Mouse (Mus musculus): ENCODE measurements around the gene Gm14226. TPM values are rescaled to one million over a fixed set of nuclear protein-coding genes. Genes with fewer than 3 reads are reported as not detected.
"Not testable (repeated sequence)": the region's sequence is repeated elsewhere in the genome, so short reads cannot be mapped to it uniquely, and the experiment has no call there.

Gm14226 gene
- total and polyA plus RNA-seq, 2 experiments from 2014 or later, result 0.07 TPM; not detected in 1

DNA sequence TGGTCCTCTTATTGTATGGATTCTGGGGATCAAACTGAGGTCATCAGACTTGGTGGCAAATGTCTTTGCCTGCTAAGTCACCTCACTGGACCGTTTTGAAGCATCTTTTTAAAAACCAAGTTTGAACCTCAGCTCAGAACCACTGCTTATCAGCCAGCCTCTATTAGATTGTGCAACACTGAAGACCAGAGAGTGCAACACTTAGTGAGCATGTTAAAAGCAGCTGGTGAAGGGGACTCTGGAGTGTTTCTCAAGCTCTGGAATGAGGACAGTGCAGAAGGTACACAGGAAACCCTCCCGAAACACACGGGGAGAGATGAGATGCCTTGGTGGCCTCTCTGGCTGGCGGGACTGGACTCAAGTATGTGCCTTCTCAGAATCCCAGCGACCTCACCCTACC is 26.0 kb upstream of the Gm14226 start:
- Histone ChIP-seq H3K4me1 (ENCODE audit: insufficient read depth, low read length) (no peaks in the 10 kb centered on the region), H3K36me3 (ENCODE audit: insufficient read depth, low read length) (no peaks in the 10 kb centered on the region), H3K4me3 (ENCODE audit: low read depth, low read length) (no peak overlapping the region), H3K9me3 (ENCODE audit: low read length) (no peaks in the 10 kb centered on the region), H3K9ac (replicated peaks; ENCODE audit: low read length, poor library complexity, severe bottlenecking) (no peak overlapping the region), H3K27ac (ENCODE audit: low read depth, low read length) (no peak overlapping the region), H3K4me2 (ENCODE audit: low read depth, low read length, poor library complexity, severe bottlenecking) (no peak overlapping the region), H3K27me3 (ENCODE audit: insufficient read depth, low read length) (no peaks in the 10 kb centered on the region)
- TF ChIP-seq CTCF (IDR thresholded peaks at IDR 0.05), result no peak
- ATAC-seq (ENCODE audit: low FRiP score) (no peak), DNase-seq (ENCODE audit: low spot score) (no peak)
- 83% methylated on average over 5 of the region's 5 CpGs for WGBS

DNA sequence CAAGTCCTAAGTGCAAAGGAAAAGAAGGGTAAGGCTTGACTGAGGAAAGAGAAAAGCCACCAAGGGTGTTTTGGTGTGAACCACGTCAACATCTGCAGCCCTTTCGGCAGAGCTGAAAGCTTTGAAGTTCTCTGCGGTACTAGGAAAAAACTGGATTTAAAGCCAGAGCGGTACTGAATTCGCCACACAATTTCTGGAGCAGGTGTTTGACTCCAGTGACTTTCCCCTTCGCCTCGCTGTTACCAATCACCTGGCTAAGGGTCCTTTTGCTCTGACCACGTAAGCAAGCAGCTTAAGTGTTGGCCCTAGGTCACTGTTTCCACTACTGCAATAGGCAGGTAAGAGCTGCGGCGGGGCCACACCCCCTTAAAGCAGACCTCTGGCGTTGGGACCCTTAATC is 12.6 kb upstream of the Gm14226 start:
- TF ChIP-seq CTCF (IDR thresholded peaks at IDR 0.05), result no peak
- H3K9me3 ChIP-seq (ENCODE audit: low read length), result 0 out of 2 replicates have a peak, but pooled peaks cover 5% of the 10 kb centered on the region
- no peak overlapping the region for H3K4me2 ChIP-seq (ENCODE audit: low read depth, low read length, poor library complexity, severe bottlenecking)
- H3K27me3 ChIP-seq (ENCODE audit: insufficient read depth, low read length), result no peaks in the 10 kb centered on the region
- 91% methylated on average over 11 of the region's 11 CpGs for WGBS
- no peaks in the 10 kb centered on the region for H3K36me3 ChIP-seq (ENCODE audit: insufficient read depth, low read length)
- no peak overlapping the region for H3K4me3 ChIP-seq (ENCODE audit: low read depth, low read length)
- no peak for ATAC-seq (ENCODE audit: low FRiP score)
- no peak for DNase-seq (ENCODE audit: low spot score)
- no peak overlapping the region for H3K9ac ChIP-seq (replicated peaks; ENCODE audit: low read length, poor library complexity, severe bottlenecking)
- no peak overlapping the region for H3K27ac ChIP-seq (ENCODE audit: low read depth, low read length)
- no peaks in the 10 kb centered on the region for H3K4me1 ChIP-seq (ENCODE audit: insufficient read depth, low read length)

DNA sequence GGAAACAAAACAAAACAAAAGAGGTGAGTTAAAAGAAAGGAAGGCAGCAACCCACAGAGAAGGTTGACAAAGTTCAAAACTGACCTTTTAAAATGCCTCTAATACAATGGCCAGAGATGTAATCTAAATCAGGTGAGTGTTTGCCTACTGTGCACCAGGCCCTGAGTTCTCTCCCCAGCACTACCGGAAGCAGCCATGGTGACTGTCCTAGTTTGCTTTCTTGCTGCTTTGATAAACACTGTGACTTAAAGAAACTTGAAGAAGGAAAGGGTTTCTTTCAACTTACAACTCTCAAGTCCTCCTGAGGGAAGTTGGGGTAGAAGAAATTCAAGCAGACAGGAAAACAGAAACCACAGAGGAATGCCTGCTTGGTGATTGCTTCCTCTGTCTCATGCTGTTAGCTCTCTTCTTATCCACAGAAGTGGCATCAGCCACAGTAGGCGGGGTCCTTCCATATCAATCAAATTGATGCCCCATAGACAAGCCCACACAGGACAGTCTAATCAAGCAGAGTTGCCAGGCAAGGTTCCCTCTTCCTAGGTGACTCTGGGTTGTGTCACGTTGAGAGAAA is 6.9 kb upstream of the Gm14226 start:
- Histone ChIP-seq H3K9me3 (ENCODE audit: low read length) (0 out of 2 replicates have a peak, but pooled peaks cover 5% of the 10 kb centered on the region), H3K27me3 (ENCODE audit: insufficient read depth, low read length) (no peaks in the 10 kb centered on the region), H3K4me2 (ENCODE audit: low read depth, low read length, poor library complexity, severe bottlenecking) (no peak overlapping the region), H3K4me3 (ENCODE audit: low read depth, low read length) (no peak overlapping the region), H3K9ac (replicated peaks; ENCODE audit: low read length, poor library complexity, severe bottlenecking) (no peak overlapping the region), H3K4me1 (ENCODE audit: insufficient read depth, low read length) (no peaks in the 10 kb centered on the region), H3K36me3 (ENCODE audit: insufficient read depth, low read length) (no peaks in the 10 kb centered on the region), H3K27ac (ENCODE audit: low read depth, low read length) (no peak overlapping the region)
- no peak for TF ChIP-seq CTCF (IDR thresholded peaks at IDR 0.05)
- ATAC-seq (ENCODE audit: low FRiP score) (no peak), DNase-seq (ENCODE audit: low spot score) (no peak)
- WGBS, result 57% methylated on average over 3 of the region's 3 CpGs

DNA sequence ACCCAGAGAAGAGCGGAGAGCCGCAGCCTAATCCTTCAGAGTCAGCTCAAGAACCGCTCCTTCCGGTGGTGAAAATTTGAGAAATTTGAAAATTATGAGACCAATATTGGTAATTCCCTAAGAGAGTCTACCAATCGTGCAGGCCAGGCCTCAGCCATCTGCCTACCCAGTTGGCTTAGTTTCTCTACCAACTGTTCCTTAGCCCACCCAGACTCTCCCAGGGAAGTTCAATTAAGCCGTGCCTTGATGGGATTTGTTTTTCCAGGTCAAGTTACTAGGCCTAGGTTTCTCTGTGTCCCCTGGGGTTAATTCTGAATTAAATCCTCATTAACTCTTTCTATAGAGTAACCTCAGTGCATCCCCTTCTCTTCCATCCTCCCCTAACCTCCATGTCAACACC is 5.1 kb upstream of the Gm14226 start:
- Histone ChIP-seq H3K4me1 (ENCODE audit: insufficient read depth, low read length) (no peaks in the 10 kb centered on the region), H3K9ac (replicated peaks; ENCODE audit: low read length, poor library complexity, severe bottlenecking) (no peak overlapping the region), H3K4me3 (ENCODE audit: low read depth, low read length) (no peak overlapping the region), H3K36me3 (ENCODE audit: insufficient read depth, low read length) (no peaks in the 10 kb centered on the region), H3K4me2 (ENCODE audit: low read depth, low read length, poor library complexity, severe bottlenecking) (no peak overlapping the region), H3K9me3 (ENCODE audit: low read length) (no peaks in the 10 kb centered on the region), H3K27me3 (ENCODE audit: insufficient read depth, low read length) (no peaks in the 10 kb centered on the region), H3K27ac (ENCODE audit: low read depth, low read length) (no peak overlapping the region)
- TF ChIP-seq CTCF (IDR thresholded peaks at IDR 0.05), result no peak
- ATAC-seq (ENCODE audit: low FRiP score) (no peak), DNase-seq (ENCODE audit: low spot score) (no peak)
- 76% methylated on average over 6 of the region's 6 CpGs for WGBS

DNA sequence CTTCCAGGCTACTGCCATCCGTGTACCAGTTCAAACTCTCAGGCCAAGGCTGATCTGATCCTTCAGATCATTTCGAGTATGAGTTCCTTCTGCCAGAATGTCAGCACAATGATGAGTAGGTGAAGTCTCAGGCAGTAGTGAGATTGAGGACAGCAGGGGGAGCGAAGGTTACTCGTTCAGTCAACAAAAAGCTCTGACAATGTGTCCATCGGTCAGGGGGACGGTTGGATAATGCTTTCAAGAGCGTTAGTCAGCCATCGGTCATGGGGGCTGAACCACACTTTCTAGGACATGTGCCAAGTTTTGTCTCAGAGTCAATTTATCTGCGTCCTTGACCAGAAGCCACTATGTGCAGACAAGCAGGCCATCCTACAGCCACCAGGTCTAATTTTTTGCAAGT is 1.3 kb upstream of the Gm14226 start:
- not testable (repeated sequence) for ATAC-seq (ENCODE audit: low FRiP score); H3K27ac ChIP-seq (ENCODE audit: low read depth, low read length); H3K4me1 ChIP-seq (ENCODE audit: insufficient read depth, low read length); H3K9me3 ChIP-seq (ENCODE audit: low read length); H3K36me3 ChIP-seq (ENCODE audit: insufficient read depth, low read length); DNase-seq (ENCODE audit: low spot score); H3K4me3 ChIP-seq (ENCODE audit: low read depth, low read length); H3K9ac ChIP-seq (replicated peaks; ENCODE audit: low read length, poor library complexity, severe bottlenecking); H3K27me3 ChIP-seq (ENCODE audit: insufficient read depth, low read length); H3K4me2 ChIP-seq (ENCODE audit: low read depth, low read length, poor library complexity, severe bottlenecking)
- WGBS, result 25% methylated on average over 6 of the region's 9 CpGs

DNA sequence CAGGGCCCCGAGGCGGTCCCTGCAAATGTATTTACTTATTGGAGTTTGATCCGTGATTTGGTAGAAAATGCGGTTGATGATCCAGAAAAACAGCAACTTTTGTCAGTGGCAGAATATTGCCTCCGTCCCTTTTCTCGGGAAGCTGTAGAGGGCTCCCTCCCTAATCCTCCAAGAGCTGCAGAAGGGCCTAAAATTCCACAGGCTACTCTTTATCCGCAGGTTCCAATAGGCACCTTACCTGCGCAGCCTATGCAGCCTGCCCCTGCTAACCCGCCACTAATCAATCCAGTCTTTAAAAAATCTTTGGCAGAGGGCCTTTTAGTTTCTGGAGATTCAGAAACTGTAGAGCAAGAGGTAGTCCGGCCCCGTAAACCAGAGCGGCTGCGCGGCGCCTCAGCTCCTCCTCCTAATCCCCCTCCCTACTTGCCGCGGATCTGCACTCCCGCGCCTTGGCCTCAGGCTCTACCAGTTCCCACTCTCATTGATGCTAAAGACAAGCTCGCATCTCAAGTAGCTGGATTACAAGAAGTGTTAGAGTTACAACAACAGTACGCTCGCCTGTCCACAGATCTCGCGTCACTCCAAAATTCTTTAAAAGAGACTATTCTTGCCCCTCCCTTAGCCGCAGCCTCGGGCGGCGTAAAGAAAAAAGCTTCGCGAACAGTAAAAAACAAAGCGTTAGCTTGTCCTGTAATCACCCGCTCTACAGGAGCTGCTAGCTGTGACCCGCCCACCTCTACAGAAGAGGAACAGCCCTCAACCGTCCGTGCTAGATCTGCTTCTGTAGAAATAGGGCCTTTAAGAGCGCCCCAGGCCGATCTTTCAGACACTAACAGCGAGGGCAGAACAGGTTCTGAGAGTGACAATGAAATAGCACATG is 936 bp downstream of the Gm14226 start:
- peak overlapping the region; percentile 56 for H3K9ac ChIP-seq (replicated peaks; ENCODE audit: low read length, poor library complexity, severe bottlenecking)
- H3K4me2 ChIP-seq (ENCODE audit: low read depth, low read length, poor library complexity, severe bottlenecking), result peak overlapping the region; percentile 94
- peak; percentile 44 for TF ChIP-seq CTCF (IDR thresholded peaks at IDR 0.05)
- no peaks in the 10 kb centered on the region for H3K36me3 ChIP-seq (ENCODE audit: insufficient read depth, low read length)
- H3K27me3 ChIP-seq (ENCODE audit: insufficient read depth, low read length), result no peaks in the 10 kb centered on the region
- under 1% methylated on average over 38 of the region's 38 CpGs for WGBS
- peak; percentile 80 for DNase-seq (ENCODE audit: low spot score)
- peak overlapping the region; percentile 75 for H3K27ac ChIP-seq (ENCODE audit: low read depth, low read length)
- no peaks in the 10 kb centered on the region for H3K9me3 ChIP-seq (ENCODE audit: low read length)
- peak; percentile 82 for ATAC-seq (ENCODE audit: low FRiP score)
- no peaks in the 10 kb centered on the region for H3K4me1 ChIP-seq (ENCODE audit: insufficient read depth, low read length)
- peak overlapping the region; percentile 48 for H3K4me3 ChIP-seq (ENCODE audit: low read depth, low read length)
